Mouse (Mus musculus): ENCODE measurements around the gene Sh2d4b. TPM values are rescaled to one million over a fixed set of nuclear protein-coding genes. Genes with fewer than 3 reads are reported as not detected.

Gene Sh2d4b
- 0.09 and 0.13 TPM in 2 replicates for polyA plus RNA-seq (2012; rRNA removed)

- no peak for TF ChIP-seq CTCF (IDR thresholded peaks at IDR 0.05; ENCODE audit: extremely low read depth, insufficient read length, insufficient replicate concordance, low read depth, low read length)
- TF ChIP-seq POLR2A (IDR thresholded peaks at IDR 0.05; ENCODE audit: low read depth, low read length), result no peak
- H3K36me3 ChIP-seq (ENCODE audit: control insufficient read depth, insufficient read depth, low read length), result no peaks in the 10 kb centered on the region
- no peaks in the 10 kb centered on the region for H3K27me3 ChIP-seq (ENCODE audit: control insufficient read depth, insufficient read depth, low read length)
- 43% methylated on average over 3 of the region's 3 CpGs for WGBS
- no peaks in the 10 kb centered on the region; the same call in 1 of the 2 replicates for H3K4me1 ChIP-seq (ENCODE audit: control insufficient read depth, insufficient read depth, insufficient read length, low read length)
- H3K27ac ChIP-seq (ENCODE audit: insufficient read depth, low read depth, low read length), result no peak within 1 kb of the TSS
- no peak within 1 kb of the TSS for H3K4me3 ChIP-seq (ENCODE audit: low read depth, low read length)
These were observed at the start of gene Sh2d4b for GRCm38 (mm10) chr14:40893196-40893595. Sh2d4b (minus strand) TSS chr14:40893266.

GRCm38 (mm10) chr14:40942429-40942828 lies 49.4 kb upstream of the Sh2d4b start:
- Histone ChIP-seq H3K27me3 (ENCODE audit: control insufficient read depth, insufficient read depth, low read length) (no peaks in the 10 kb centered on the region), H3K27ac (ENCODE audit: insufficient read depth, low read depth, low read length) (no peak overlapping the region), H3K36me3 (ENCODE audit: control insufficient read depth, insufficient read depth, low read length) (no peaks in the 10 kb centered on the region), H3K4me1 (ENCODE audit: control insufficient read depth, insufficient read depth, insufficient read length, low read length) (peaks cover 2% of the 10 kb centered on the region; the same call in 1 of the 2 replicates), H3K4me3 (ENCODE audit: low read depth, low read length) (no peak overlapping the region)
- 71% methylated on average over 2 of the region's 2 CpGs for WGBS
- TF ChIP-seq CTCF (IDR thresholded peaks at IDR 0.05; ENCODE audit: extremely low read depth, insufficient read length, insufficient replicate concordance, low read depth, low read length) (no peak), POLR2A (IDR thresholded peaks at IDR 0.05; ENCODE audit: low read depth, low read length) (no peak)

- Histone ChIP-seq H3K4me1 (ENCODE audit: control insufficient read depth, insufficient read depth, insufficient read length, low read length) (peaks cover 14% of the 10 kb centered on the region; the same call in 1 of the 2 replicates), H3K4me3 (ENCODE audit: low read depth, low read length) (no peak overlapping the region), H3K27ac (ENCODE audit: insufficient read depth, low read depth, low read length) (no peak overlapping the region), H3K27me3 (ENCODE audit: control insufficient read depth, insufficient read depth, low read length) (no peaks in the 10 kb centered on the region), H3K36me3 (ENCODE audit: control insufficient read depth, insufficient read depth, low read length) (no peaks in the 10 kb centered on the region)
- 81% methylated on average over 11 of the region's 11 CpGs for WGBS
- TF ChIP-seq POLR2A (IDR thresholded peaks at IDR 0.05; ENCODE audit: low read depth, low read length) (no peak), CTCF (IDR thresholded peaks at IDR 0.05; ENCODE audit: extremely low read depth, insufficient read length, insufficient replicate concordance, low read depth, low read length) (no peak)
These were observed 45.4 kb upstream of the Sh2d4b start for GRCm38 (mm10) chr14:40938380-40938987.

- no peaks in the 10 kb centered on the region for H3K27me3 ChIP-seq (ENCODE audit: control insufficient read depth, insufficient read depth, low read length)
- peaks cover 25% of the 10 kb centered on the region for H3K4me1 ChIP-seq (ENCODE audit: control insufficient read depth, insufficient read depth, insufficient read length, low read length)
- H3K36me3 ChIP-seq (ENCODE audit: control insufficient read depth, insufficient read depth, low read length), result no peaks in the 10 kb centered on the region
- 78% methylated on average over 4 of the region's 4 CpGs for WGBS
- H3K4me3 ChIP-seq (ENCODE audit: low read depth, low read length), result no peak overlapping the region
- H3K27ac ChIP-seq (ENCODE audit: insufficient read depth, low read depth, low read length), result no peak overlapping the region
- no peak for TF ChIP-seq POLR2A (IDR thresholded peaks at IDR 0.05; ENCODE audit: low read depth, low read length)
- TF ChIP-seq CTCF (IDR thresholded peaks at IDR 0.05; ENCODE audit: extremely low read depth, insufficient read length, insufficient replicate concordance, low read depth, low read length), result no peak
These were observed 44.0 kb upstream of the Sh2d4b start for GRCm38 (mm10) chr14:40937052-40937451.

- H3K4me1 ChIP-seq (ENCODE audit: control insufficient read depth, insufficient read depth, insufficient read length, low read length), result peaks cover 39% of the 10 kb centered on the region
- 60% methylated on average over 1 of the region's 1 CpGs for WGBS
These were observed 42.4 kb upstream of the Sh2d4b start for GRCm38 (mm10) chr14:40935481-40935880.

GRCm38 (mm10) chr14:40935054-40935453 lies 42.0 kb upstream of the Sh2d4b start:
- WGBS, result 73% methylated on average over 2 of the region's 2 CpGs
- TF ChIP-seq POLR2A (IDR thresholded peaks at IDR 0.05; ENCODE audit: low read depth, low read length) (no peak), CTCF (IDR thresholded peaks at IDR 0.05; ENCODE audit: extremely low read depth, insufficient read length, insufficient replicate concordance, low read depth, low read length) (no peak)
- H3K36me3 ChIP-seq (ENCODE audit: control insufficient read depth, insufficient read depth, low read length), result no peaks in the 10 kb centered on the region
- no peak overlapping the region for H3K4me3 ChIP-seq (ENCODE audit: low read depth, low read length)
- H3K4me1 ChIP-seq (ENCODE audit: control insufficient read depth, insufficient read depth, insufficient read length, low read length), result peaks cover 40% of the 10 kb centered on the region
- no peak overlapping the region for H3K27ac ChIP-seq (ENCODE audit: insufficient read depth, low read depth, low read length)
- no peaks in the 10 kb centered on the region for H3K27me3 ChIP-seq (ENCODE audit: control insufficient read depth, insufficient read depth, low read length)

More at GRCm38 (mm10) chr14:40935481-40935880, 42.4 kb upstream of the Sh2d4b start:
- TF ChIP-seq POLR2A (IDR thresholded peaks at IDR 0.05; ENCODE audit: low read depth, low read length), result no peak
- TF ChIP-seq CTCF (IDR thresholded peaks at IDR 0.05; ENCODE audit: extremely low read depth, insufficient read length, insufficient replicate concordance, low read depth, low read length), result no peak
- Histone ChIP-seq H3K36me3 (ENCODE audit: control insufficient read depth, insufficient read depth, low read length) (no peaks in the 10 kb centered on the region), H3K4me3 (ENCODE audit: low read depth, low read length) (no peak overlapping the region), H3K27ac (ENCODE audit: insufficient read depth, low read depth, low read length) (no peak overlapping the region), H3K27me3 (ENCODE audit: control insufficient read depth, insufficient read depth, low read length) (no peaks in the 10 kb centered on the region)

- H3K27ac ChIP-seq (ENCODE audit: insufficient read depth, low read depth, low read length), result no peak overlapping the region
These were observed 40.3 kb upstream of the Sh2d4b start for GRCm38 (mm10) chr14:40933328-40933727.

More at GRCm38 (mm10) chr14:40933328-40933727, 40.3 kb upstream of the Sh2d4b start:
- Histone ChIP-seq H3K4me1 (ENCODE audit: control insufficient read depth, insufficient read depth, insufficient read length, low read length) (peaks cover 53% of the 10 kb centered on the region), H3K36me3 (ENCODE audit: control insufficient read depth, insufficient read depth, low read length) (no peaks in the 10 kb centered on the region), H3K4me3 (ENCODE audit: low read depth, low read length) (no peak overlapping the region), H3K27me3 (ENCODE audit: control insufficient read depth, insufficient read depth, low read length) (no peaks in the 10 kb centered on the region)
- 83% methylated on average over 7 of the region's 7 CpGs for WGBS
- no peak for TF ChIP-seq POLR2A (IDR thresholded peaks at IDR 0.05; ENCODE audit: low read depth, low read length)
- TF ChIP-seq CTCF (IDR thresholded peaks at IDR 0.05; ENCODE audit: extremely low read depth, insufficient read length, insufficient replicate concordance, low read depth, low read length), result no peak

Data from small intestine, adult 2 months (tissue).